Mouse (Mus musculus): Measurements from ENCODE around the gene Spata1.

GRCm38 (mm10) chr3:146447156-146447555 lies 52.4 kb downstream of the Spata1 start:
- TF ChIP-seq CTCF (IDR thresholded peaks at IDR 0.05; ENCODE audit: low read depth) = no peak
- TF ChIP-seq EP300 (IDR thresholded peaks at IDR 0.05; ENCODE audit: low read depth) = no peak

All from liver, postnatal 0 days (tissue).